Mouse (Mus musculus) ovary, adult 18-20 months (tissue): ENCODE measurements around the gene Dok1.

Experiments
- DNase-seq: peaks from one replicate; pipeline ENCODE4 v3.0.0; 2022; ENCODE audit warnings: low spot score, mixed read lengths

Dok1 gene

GRCm38 (mm10) chr6:83033249-83034185, at the start of gene Dok1, which contains the start of gene Loxl3:
Gene Dok1 (minus strand): TSS chr6:83033471.
Gene Loxl3 (plus strand): TSS chr6:83034173.
- DNase-seq, result peak; percentile 75

DNA sequence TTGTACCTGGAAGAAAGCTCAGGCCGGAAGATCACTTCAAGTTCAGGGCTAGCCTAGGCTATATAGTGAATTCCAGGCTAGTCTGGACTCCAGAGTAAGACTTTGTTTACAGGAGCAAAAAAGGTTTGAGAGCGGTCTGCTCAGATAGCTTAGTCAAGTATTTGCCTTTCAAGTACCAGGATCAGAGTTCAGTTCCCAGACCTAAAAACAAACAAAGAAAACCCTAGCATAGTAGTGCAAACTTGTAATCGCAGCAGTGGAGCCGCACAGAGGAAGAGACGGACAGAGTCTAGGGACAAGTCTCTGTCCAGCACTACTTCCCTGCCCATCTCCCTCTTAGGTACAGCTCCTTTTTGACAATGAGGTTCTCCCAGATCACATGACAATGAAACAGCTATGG, 46.9 kb upstream of the Dok1 start:
- DNase-seq, result no peak

DNA sequence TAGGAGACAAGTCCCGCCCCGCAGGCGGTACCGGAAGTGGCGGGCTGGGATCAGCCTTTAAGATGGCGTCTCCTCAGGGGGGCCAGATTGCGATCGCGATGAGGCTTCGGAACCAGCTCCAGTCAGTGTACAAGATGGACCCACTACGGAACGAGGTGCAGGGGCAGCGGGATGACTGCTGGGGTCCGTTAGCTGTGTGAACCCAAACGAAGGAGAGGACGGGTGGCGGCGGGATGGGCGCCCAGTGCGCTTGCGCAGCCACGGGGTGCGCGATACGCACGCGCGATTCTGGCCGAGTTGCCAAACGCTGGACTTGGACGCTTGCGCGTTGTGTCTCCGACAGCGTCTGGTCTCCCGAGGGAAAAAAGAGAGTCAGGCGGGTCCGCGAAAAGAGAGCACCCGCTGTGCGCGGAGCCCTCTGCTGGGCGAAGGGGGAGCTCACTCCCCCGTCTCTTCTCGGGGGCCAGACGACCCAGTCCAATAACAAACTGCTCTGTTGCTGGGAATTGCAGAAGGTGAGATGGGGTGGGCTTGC, 45.1 kb upstream of the Dok1 start:
- peak; percentile 94 for DNase-seq

- DNase-seq, result no peak
Measured at GRCm38 (mm10) chr6:83077630-83078323, 44.5 kb upstream of the Dok1 start, which contains the start of gene Pcgf1. Gene Pcgf1 (plus strand): TSS chr6:83077869.

GRCm38 (mm10) chr6:83074979-83075378, 41.7 kb upstream of the Dok1 start:
- no peak for DNase-seq

DNA sequence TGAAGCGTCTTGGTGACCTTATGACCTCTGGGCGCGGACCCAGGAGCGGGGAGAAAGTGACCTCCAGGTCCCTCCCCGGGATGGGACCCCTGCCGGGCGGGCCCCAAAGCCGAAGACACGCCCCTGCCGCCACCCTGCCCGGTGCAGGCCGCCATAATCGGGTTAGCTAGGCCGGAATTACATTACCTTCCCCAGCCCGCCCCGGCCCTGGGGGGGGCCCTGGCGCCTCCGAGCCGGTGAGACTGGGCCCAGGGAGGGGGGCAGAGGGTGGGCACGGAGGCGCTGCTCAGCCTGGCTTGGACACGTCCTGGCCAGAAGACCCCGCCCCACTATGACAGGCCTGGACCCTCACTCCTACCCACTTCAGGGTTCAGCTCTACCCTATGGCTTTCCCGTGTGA, 37.9 kb upstream of the Dok1 start:
- no peak for DNase-seq

DNA sequence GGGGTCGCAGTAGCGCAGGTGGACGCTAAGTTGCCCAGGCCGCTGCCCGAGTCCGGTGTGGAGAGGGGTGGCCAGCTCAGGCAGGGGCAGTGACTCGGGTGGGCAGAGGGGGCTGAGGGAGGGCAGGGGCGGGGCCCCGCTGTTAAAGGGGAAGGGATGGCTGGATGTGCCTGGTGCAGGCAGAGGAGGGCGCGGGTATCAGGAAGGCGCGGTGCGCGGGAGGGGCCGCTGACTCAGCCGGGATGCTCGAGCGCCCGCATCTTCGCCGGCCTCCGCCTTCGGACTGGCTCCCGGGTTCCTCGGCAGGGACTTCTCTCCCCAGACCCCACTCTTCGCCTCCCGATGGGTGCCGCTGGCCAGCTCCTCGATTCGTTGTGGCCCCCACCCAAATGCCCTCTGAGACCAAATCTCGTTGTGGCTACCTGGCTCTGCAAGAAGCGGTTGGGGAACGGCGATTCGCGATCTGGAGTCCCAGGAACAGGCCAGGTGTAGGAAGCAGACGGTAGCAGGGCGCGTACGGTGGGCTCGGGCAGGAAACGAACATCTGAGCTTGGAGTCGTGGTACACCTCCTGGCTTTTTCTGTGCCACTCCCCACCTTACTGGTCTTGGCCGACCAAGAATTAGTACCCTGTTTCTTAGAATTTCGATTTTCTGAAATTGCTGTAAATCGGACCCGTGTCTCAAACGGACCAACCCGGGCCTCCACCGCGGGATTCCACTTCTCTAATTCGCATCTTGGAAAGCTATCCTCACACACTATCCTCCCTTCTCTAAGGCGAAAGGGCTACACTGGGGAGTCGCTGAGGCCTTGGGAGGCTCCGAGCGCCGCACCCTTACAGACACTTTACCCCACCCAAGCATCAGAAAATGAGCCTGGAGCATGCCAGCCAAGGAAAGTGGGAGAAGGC, 37.3 kb upstream of the Dok1 start:
- no peak for DNase-seq

GRCm38 (mm10) chr6:83070247-83070310, 36.8 kb upstream of the Dok1 start, which contains the start of gene Tlx2:
Gene Tlx2 (minus strand): TSS chr6:83070293.
- no peak for DNase-seq

GRCm38 (mm10) chr6:83069488-83070246, 36.4 kb upstream of the Dok1 start:
- no peak for DNase-seq

GRCm38 (mm10) chr6:83068706-83069487, 35.6 kb upstream of the Dok1 start:
- no peak for DNase-seq

DNA sequence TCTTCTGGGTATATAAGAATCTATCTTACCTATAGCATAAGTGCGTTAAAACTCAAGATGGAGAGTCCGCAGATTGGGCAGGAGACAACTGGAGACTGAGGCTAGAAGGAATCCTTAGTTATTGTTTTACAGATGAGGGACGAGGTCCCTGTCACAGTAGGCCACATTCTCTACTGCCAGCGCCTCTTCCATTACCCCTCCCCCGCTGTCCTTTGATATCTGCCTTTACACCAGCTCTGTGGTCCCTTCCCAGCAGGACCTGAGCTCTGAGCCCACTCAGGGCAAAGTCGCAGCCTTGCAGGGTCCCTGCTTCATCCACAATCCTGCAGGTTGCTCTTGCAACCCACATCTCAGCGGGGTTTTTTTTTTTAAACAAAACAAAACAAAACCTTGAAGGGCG, 35.0 kb upstream of the Dok1 start:
- no peak for DNase-seq

- DNase-seq, result no peak
Measured at GRCm38 (mm10) chr6:83066441-83066840, 33.2 kb upstream of the Dok1 start.

DNA sequence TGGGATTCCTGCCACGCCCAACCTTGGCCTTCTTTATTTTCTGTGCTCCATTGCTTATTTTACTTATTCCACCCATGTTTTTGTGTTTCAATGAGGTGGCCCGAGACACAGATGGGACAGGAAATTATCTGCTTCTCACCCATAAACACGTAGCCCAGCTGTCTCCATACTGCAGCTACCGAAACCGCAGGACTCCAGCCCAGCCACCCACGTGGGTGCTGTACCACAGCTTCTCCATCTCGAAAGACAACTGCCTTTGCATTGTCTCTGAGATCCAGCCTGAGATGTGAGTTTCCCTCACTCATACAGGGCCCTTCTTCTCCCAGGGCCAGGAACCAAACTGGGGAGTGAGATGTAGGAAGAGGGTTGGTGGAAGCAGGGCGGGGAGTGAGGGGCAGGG, 32.7 kb upstream of the Dok1 start:
- DNase-seq, result no peak

DNA sequence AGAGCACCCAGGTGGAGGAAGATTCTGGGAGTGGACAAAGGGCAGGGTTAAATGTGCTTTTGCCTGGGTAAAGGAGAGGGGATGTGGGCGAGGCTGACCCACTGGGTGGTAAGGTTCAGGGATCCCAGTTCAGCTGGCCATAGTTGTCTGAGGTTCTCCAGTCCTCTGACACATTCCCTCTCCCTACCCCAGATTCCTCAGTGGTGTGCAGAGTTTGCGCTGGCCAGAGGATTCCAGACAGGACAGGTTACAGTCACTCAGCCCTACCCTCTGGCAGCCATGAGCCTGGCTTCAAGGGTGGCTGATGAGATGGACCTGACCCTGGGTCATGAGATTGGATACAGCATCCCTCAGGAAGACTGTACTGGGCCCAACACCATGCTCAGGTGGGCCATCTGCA, 25.5 kb upstream of the Dok1 start:
- DNase-seq, result no peak

GRCm38 (mm10) chr6:83057790-83058189, 24.5 kb upstream of the Dok1 start, which contains the start of gene Dqx1:
Gene Dqx1 (plus strand): TSS chr6:83057844.
- DNase-seq, result no peak

- no peak for DNase-seq
Measured at GRCm38 (mm10) chr6:83054871-83055431, 21.7 kb upstream of the Dok1 start, which contains the start of gene Htra2. Gene Htra2 (minus strand): TSS chr6:83055273.

DNA sequence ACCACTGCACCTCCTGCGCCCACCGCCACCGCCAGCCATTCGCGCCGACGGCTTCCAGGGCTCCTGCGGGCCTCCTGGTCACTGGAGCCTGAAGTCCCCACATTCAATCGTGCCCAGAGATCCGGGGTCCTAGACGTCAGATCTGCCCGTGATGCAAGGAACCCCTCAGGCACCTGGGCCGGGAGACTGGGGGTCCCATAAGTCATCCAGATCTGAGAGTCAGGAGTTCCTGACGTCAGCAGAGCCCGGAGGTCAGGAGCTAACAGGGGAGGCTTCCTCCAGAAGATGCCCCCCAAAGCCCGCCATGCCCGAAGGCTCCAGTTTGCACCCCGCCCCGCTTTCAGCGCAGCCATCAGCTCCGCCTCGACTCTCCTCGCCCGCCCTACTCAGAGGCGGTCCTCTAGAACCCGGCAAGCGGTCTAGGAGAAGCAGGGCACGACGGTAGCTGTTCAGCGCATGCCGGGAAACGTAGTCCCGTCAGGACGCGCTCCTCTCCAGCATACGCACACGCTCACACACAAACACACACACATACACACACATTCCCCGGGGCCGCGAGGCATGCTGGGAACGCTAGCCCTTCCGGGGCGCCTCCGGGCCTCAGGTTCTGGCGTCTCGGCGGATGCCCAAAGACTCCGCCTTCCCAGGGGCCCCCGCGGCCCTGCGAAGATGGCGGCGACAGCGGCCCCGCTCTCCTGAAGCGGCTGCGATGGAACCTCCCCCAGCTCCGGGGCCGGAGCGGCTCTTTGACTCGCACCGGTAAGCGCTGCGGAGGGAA, 21.0 kb upstream of the Dok1 start, which contains the start of gene Aup1:
Gene Aup1, plus strand, starts transcription at position 448 of the 778 bp plus-strand sequence.
- peak; percentile 97 for DNase-seq

- DNase-seq, result no peak
Measured at GRCm38 (mm10) chr6:83053136-83053960, 20.1 kb upstream of the Dok1 start.
